Mouse (Mus musculus): Measurements from ENCODE around the gene Syde1. TPM values are rescaled to one million over a fixed set of nuclear protein-coding genes. Genes with fewer than 3 reads are reported as not detected.

Gene Syde1
- polyA plus RNA-seq, 1 experiment, result 1.4 TPM

GRCm38 (mm10) chr10:78589291-78589690 is 2.5 kb downstream of the Syde1 start:
- no peak overlapping the region for H3K4me3 ChIP-seq (ENCODE audit: control insufficient read depth, low read depth, low read length)
- no peak for TF ChIP-seq POLR2A (IDR thresholded peaks at IDR 0.05; ENCODE audit: control insufficient read depth, low read depth, low read length)
- no peak for TF ChIP-seq CTCF (IDR thresholded peaks at IDR 0.05; ENCODE audit: control insufficient read depth, insufficient read depth, insufficient replicate concordance, low read depth, low read length)
- H3K27me3 ChIP-seq (ENCODE audit: control insufficient read depth, insufficient read depth, low read length), result no peaks in the 10 kb centered on the region; the same call in 1 of the 2 replicates
- H3K27ac ChIP-seq (ENCODE audit: control insufficient read depth, insufficient read depth, low read depth, low read length), result no peak overlapping the region
- H3K4me1 ChIP-seq (ENCODE audit: control insufficient read depth, insufficient read depth, low read length), result peaks cover 11% of the 10 kb centered on the region
- no peaks in the 10 kb centered on the region for H3K36me3 ChIP-seq (ENCODE audit: control insufficient read depth, insufficient read depth, low read length)

DNA sequence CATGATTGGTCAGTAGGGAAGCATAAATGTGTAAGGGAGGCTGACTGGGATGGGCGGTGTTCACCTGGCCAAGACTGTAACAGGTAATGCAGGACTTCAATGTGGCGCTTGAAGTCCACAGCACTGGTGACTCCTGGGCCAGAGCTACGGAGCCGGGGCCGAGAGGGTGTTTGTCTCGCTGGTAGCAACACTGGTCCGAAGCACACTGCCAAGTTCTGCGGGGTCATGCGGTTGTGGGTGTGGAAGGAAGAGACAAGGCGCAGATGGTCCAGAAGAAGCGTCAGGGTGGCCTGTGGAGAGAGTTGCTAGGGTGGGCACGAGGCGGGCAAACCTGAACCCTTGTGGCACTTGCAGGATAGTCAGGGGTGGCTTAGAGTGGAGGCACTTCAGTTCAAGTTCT is 5.7 kb downstream of the Syde1 start:
- Histone ChIP-seq H3K4me3 (ENCODE audit: control insufficient read depth, low read depth, low read length) (peak overlapping the region; percentile 72), H3K27ac (ENCODE audit: control insufficient read depth, insufficient read depth, low read depth, low read length) (no peak overlapping the region), H3K4me1 (ENCODE audit: control insufficient read depth, insufficient read depth, low read length) (peaks cover 11% of the 10 kb centered on the region), H3K27me3 (ENCODE audit: control insufficient read depth, insufficient read depth, low read length) (no peaks in the 10 kb centered on the region), H3K36me3 (ENCODE audit: control insufficient read depth, insufficient read depth, low read length) (no peaks in the 10 kb centered on the region)
- TF ChIP-seq CTCF (IDR thresholded peaks at IDR 0.05; ENCODE audit: control insufficient read depth, insufficient read depth, insufficient replicate concordance, low read depth, low read length), result no peak
- TF ChIP-seq POLR2A (IDR thresholded peaks at IDR 0.05; ENCODE audit: control insufficient read depth, low read depth, low read length), result no peak

- Histone ChIP-seq H3K27me3 (ENCODE audit: control insufficient read depth, insufficient read depth, low read length) (no peaks in the 10 kb centered on the region), H3K4me3 (ENCODE audit: control insufficient read depth, low read depth, low read length) (peak overlapping the region; percentile 72), H3K27ac (ENCODE audit: control insufficient read depth, insufficient read depth, low read depth, low read length) (no peak overlapping the region), H3K4me1 (ENCODE audit: control insufficient read depth, insufficient read depth, low read length) (peaks cover 11% of the 10 kb centered on the region), H3K36me3 (ENCODE audit: control insufficient read depth, insufficient read depth, low read length) (no peaks in the 10 kb centered on the region)
- no peak for TF ChIP-seq CTCF (IDR thresholded peaks at IDR 0.05; ENCODE audit: control insufficient read depth, insufficient read depth, insufficient replicate concordance, low read depth, low read length)
- TF ChIP-seq POLR2A (IDR thresholded peaks at IDR 0.05; ENCODE audit: control insufficient read depth, low read depth, low read length), result no peak
These were observed 6.2 kb downstream of the Syde1 start for GRCm38 (mm10) chr10:78585606-78586005.

DNA sequence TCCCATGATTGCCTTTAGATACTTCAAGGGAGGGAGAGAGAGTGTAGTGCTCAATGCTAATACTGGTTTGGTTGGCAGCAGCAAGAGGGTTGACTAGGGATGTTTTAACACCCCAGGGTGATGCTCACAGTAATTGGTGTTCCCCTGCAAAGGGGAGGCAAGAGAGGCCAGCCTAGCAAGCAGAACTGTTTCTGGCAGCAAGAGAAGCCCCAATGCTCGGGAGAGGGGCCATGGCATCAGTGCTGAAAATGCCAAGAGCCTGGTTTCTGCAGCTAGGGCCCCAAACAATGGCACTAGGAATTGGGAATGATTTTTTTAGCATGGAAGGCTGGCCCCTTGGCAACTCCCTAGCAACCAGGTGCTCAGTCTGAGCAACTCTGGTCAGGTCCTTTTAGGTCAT is 6.8 kb downstream of the Syde1 start:
- TF ChIP-seq CTCF (IDR thresholded peaks at IDR 0.05; ENCODE audit: control insufficient read depth, insufficient read depth, insufficient replicate concordance, low read depth, low read length) (no peak), POLR2A (IDR thresholded peaks at IDR 0.05; ENCODE audit: control insufficient read depth, low read depth, low read length) (no peak)

GRCm38 (mm10) chr10:78583939-78584338 is 7.8 kb downstream of the Syde1 start:
- no peaks in the 10 kb centered on the region for H3K36me3 ChIP-seq (ENCODE audit: control insufficient read depth, insufficient read depth, low read length)
- H3K4me3 ChIP-seq (ENCODE audit: control insufficient read depth, low read depth, low read length), result no peak overlapping the region
- no peak overlapping the region for H3K27ac ChIP-seq (ENCODE audit: control insufficient read depth, insufficient read depth, low read depth, low read length)
- peaks cover 11% of the 10 kb centered on the region for H3K4me1 ChIP-seq (ENCODE audit: control insufficient read depth, insufficient read depth, low read length)
- no peaks in the 10 kb centered on the region for H3K27me3 ChIP-seq (ENCODE audit: control insufficient read depth, insufficient read depth, low read length)
- no peak for TF ChIP-seq CTCF (IDR thresholded peaks at IDR 0.05; ENCODE audit: control insufficient read depth, insufficient read depth, insufficient replicate concordance, low read depth, low read length)
- no peak for TF ChIP-seq POLR2A (IDR thresholded peaks at IDR 0.05; ENCODE audit: control insufficient read depth, low read depth, low read length)

More for the DNA sequence above, 6.8 kb downstream of the Syde1 start:
- Histone ChIP-seq H3K27me3 (ENCODE audit: control insufficient read depth, insufficient read depth, low read length) (no peaks in the 10 kb centered on the region), H3K4me1 (ENCODE audit: control insufficient read depth, insufficient read depth, low read length) (peaks cover 11% of the 10 kb centered on the region), H3K4me3 (ENCODE audit: control insufficient read depth, low read depth, low read length) (peak overlapping the region; percentile 26), H3K27ac (ENCODE audit: control insufficient read depth, insufficient read depth, low read depth, low read length) (no peak overlapping the region), H3K36me3 (ENCODE audit: control insufficient read depth, insufficient read depth, low read length) (no peaks in the 10 kb centered on the region)

- Histone ChIP-seq H3K27ac (ENCODE audit: control insufficient read depth, insufficient read depth, low read depth, low read length) (no peak overlapping the region), H3K36me3 (ENCODE audit: control insufficient read depth, insufficient read depth, low read length) (no peaks in the 10 kb centered on the region), H3K4me1 (ENCODE audit: control insufficient read depth, insufficient read depth, low read length) (peaks cover 9% of the 10 kb centered on the region), H3K4me3 (ENCODE audit: control insufficient read depth, low read depth, low read length) (no peak overlapping the region), H3K27me3 (ENCODE audit: control insufficient read depth, insufficient read depth, low read length) (no peaks in the 10 kb centered on the region)
- no peak for TF ChIP-seq CTCF (IDR thresholded peaks at IDR 0.05; ENCODE audit: control insufficient read depth, insufficient read depth, insufficient replicate concordance, low read depth, low read length)
- TF ChIP-seq POLR2A (IDR thresholded peaks at IDR 0.05; ENCODE audit: control insufficient read depth, low read depth, low read length), result no peak
These were observed 8.4 kb downstream of the Syde1 start for GRCm38 (mm10) chr10:78583347-78583746.

GRCm38 (mm10) chr10:78581121-78581520 is 10.6 kb downstream of the Syde1 start:
- H3K4me1 ChIP-seq (ENCODE audit: control insufficient read depth, insufficient read depth, low read length), result peaks cover 8% of the 10 kb centered on the region
- no peak overlapping the region for H3K4me3 ChIP-seq (ENCODE audit: control insufficient read depth, low read depth, low read length)
- H3K36me3 ChIP-seq (ENCODE audit: control insufficient read depth, insufficient read depth, low read length), result no peaks in the 10 kb centered on the region
- no peak overlapping the region for H3K27ac ChIP-seq (ENCODE audit: control insufficient read depth, insufficient read depth, low read depth, low read length)
- H3K27me3 ChIP-seq (ENCODE audit: control insufficient read depth, insufficient read depth, low read length), result no peaks in the 10 kb centered on the region
- no peak for TF ChIP-seq POLR2A (IDR thresholded peaks at IDR 0.05; ENCODE audit: control insufficient read depth, low read depth, low read length)
- TF ChIP-seq CTCF (IDR thresholded peaks at IDR 0.05; ENCODE audit: control insufficient read depth, insufficient read depth, insufficient replicate concordance, low read depth, low read length), result no peak

GRCm38 (mm10) chr10:78578204-78578603 is 13.6 kb downstream of the Syde1 start:
- no peak overlapping the region for H3K4me3 ChIP-seq (ENCODE audit: control insufficient read depth, low read depth, low read length)
- H3K36me3 ChIP-seq (ENCODE audit: control insufficient read depth, insufficient read depth, low read length), result no peaks in the 10 kb centered on the region
- H3K4me1 ChIP-seq (ENCODE audit: control insufficient read depth, insufficient read depth, low read length), result peaks cover 15% of the 10 kb centered on the region
- H3K27me3 ChIP-seq (ENCODE audit: control insufficient read depth, insufficient read depth, low read length), result no peaks in the 10 kb centered on the region
- no peak overlapping the region for H3K27ac ChIP-seq (ENCODE audit: control insufficient read depth, insufficient read depth, low read depth, low read length)
- TF ChIP-seq CTCF (IDR thresholded peaks at IDR 0.05; ENCODE audit: control insufficient read depth, insufficient read depth, insufficient replicate concordance, low read depth, low read length) (no peak), POLR2A (IDR thresholded peaks at IDR 0.05; ENCODE audit: control insufficient read depth, low read depth, low read length) (no peak)

Measured in testis, adult 2 months (tissue).